Mouse (Mus musculus) liver, embryonic 11.5 days (tissue): ENCODE results near the gene S100a3. TPM values are rescaled to one million over a fixed set of nuclear protein-coding genes. Genes with fewer than 3 reads are reported as not detected.

Experiments used
- ATAC-seq: fragments of 200-750 bp; cut with Nextera tagmentation; replicated peaks from 2 replicates; pipeline ENCODE4 v1.8.0; 2017; ENCODE audit warnings: moderate number of reproducible peaks, mild to moderate bottlenecking, moderate TSS enrichment, moderate library complexity; ENCODE audit not compliant: low FRiP score
- DNase-seq: peaks from one replicate; pipeline ENCODE4 v3.0.0-alpha.2; 2017; ENCODE audit warnings: low spot score
- H3K27ac ChIP-seq: fragments of 300-500 bp; sonication (generic); 2 replicates; pipeline ENCODE4 v1.5.1; 2014; ENCODE audit warnings: mild to moderate bottlenecking, low read depth, low read length, control low read depth
- H3K27me3 ChIP-seq: fragments of 300-500 bp; sonication (generic); replicated peaks from 2 replicates; pipeline ENCODE4 v1.6.1; 2014; ENCODE audit warnings: low read length, mixed read lengths; ENCODE audit not compliant: control insufficient read depth, insufficient read depth
- H3K36me3 ChIP-seq: fragments of 300-500 bp; sonication (generic); 2 replicates; pipeline ENCODE4 v1.6.1; 2014; ENCODE audit warnings: mild to moderate bottlenecking, low read length, moderate library complexity, mixed read lengths; ENCODE audit not compliant: control insufficient read depth, insufficient read depth
- H3K4me1 ChIP-seq: fragments of 300-500 bp; sonication (generic); replicated peaks from 2 replicates; pipeline ENCODE4 v1.6.1; 2014; ENCODE audit warnings: low read length, mixed read lengths; ENCODE audit not compliant: control insufficient read depth, insufficient read depth
- H3K4me2 ChIP-seq: fragments of 300-500 bp; sonication (generic); 2 replicates; pipeline ENCODE4 v1.6.1; 2014; ENCODE audit warnings: mild to moderate bottlenecking, control low read depth, moderate library complexity
- H3K4me3 ChIP-seq: fragments of 300-500 bp; sonication (generic); 2 replicates; pipeline ENCODE4 v1.5.1; 2014; ENCODE audit warnings: low read depth, low read length, control low read depth
- H3K9ac ChIP-seq: fragments of 300-500 bp; sonication (generic); 2 replicates; pipeline ENCODE4 v1.6.1; 2014; ENCODE audit warnings: low read depth, low read length, control low read depth
- H3K9me3 ChIP-seq: fragments of 300-500 bp; sonication (generic); 2 replicates; pipeline ENCODE4 v1.6.1; 2016; ENCODE audit warnings: low read length, inconsistent platforms, mixed read lengths; ENCODE audit not compliant: control insufficient read depth
- WGBS: fragments of 180-500 bp; shearing (Covaris S2); extraction: QIAGEN DNeasy Blood & Tissue Kit; methylation state at CpG from one replicate; pipeline ENCODE4 v1.1.7; 2014; 5-methylcytosine and 5-hydroxymethylcytosine counted together
- polyA plus RNA-seq: library from polyadenylated mRNA; unstranded; fragments of >200 nt; fragmentation: Nextera tagmentation; extraction: Ambion mirVana; gene quantifications from 2 replicates; pipeline ENCODE4 v1.2.1, GENCODE M21; 2014

S100a3 gene
- polyA plus RNA-seq, 1 experiment from 2014 or later = not detected

GRCm38 (mm10) chr3:90549676-90550420 lies 10.5 kb upstream of the S100a3 start:
- Histone ChIP-seq H3K27me3 (no peaks in the 10 kb centered on the region), H3K4me3 (no peak overlapping the region), H3K4me2 (no peak overlapping the region), H3K9me3 (no peaks in the 10 kb centered on the region), H3K4me1 (no peaks in the 10 kb centered on the region), H3K36me3 (no peaks in the 10 kb centered on the region), H3K27ac (no peak overlapping the region), H3K9ac (no peak overlapping the region)
- ATAC-seq (no peak), DNase-seq (no peak)
- 58% methylated on average over 5 of the region's 5 CpGs for WGBS

- 85% methylated on average over 2 of the region's 2 CpGs for WGBS
- no peak for DNase-seq
Measured at GRCm38 (mm10) chr3:90550421-90550790, 10.0 kb upstream of the S100a3 start.

DNA sequence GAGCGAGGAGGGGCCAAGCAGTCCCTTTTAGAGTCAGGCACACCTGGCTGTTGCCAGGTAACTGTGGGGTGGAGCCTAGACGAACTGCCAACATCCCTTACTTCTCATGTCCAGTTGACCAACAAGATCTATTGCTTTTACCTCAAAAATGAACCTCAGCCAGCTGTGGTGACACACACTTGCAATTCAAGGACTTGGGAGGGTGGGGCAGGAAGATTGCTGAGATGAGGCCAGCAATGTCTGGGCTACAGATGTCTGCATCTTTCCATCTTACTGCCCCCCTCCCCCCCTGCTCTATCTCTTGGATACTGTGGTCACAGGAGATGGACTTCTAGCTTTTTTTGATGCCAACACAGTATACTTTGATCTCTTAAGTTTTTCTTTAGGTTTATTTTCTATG lies 8.1 kb upstream of the S100a3 start:
- WGBS = 80% methylated on average over 2 of the region's 2 CpGs
- DNase-seq = no peak

More at GRCm38 (mm10) chr3:90550421-90550790, 10.0 kb upstream of the S100a3 start:
- Histone ChIP-seq H3K4me3 (no peak overlapping the region), H3K9ac (no peak overlapping the region), H3K27me3 (no peaks in the 10 kb centered on the region), H3K9me3 (no peaks in the 10 kb centered on the region), H3K27ac (no peak overlapping the region), H3K4me1 (no peaks in the 10 kb centered on the region), H3K4me2 (no peak overlapping the region), H3K36me3 (no peaks in the 10 kb centered on the region)
- no peak for ATAC-seq

GRCm38 (mm10) chr3:90555954-90556353 lies 4.4 kb upstream of the S100a3 start:
- H3K36me3 ChIP-seq = no peaks in the 10 kb centered on the region
- no peaks in the 10 kb centered on the region for H3K4me1 ChIP-seq
- no peaks in the 10 kb centered on the region for H3K27me3 ChIP-seq
- DNase-seq (no peak), ATAC-seq (no peak)
- H3K4me3 ChIP-seq = no peak overlapping the region
- no peaks in the 10 kb centered on the region for H3K9me3 ChIP-seq
- H3K9ac ChIP-seq = no peak overlapping the region
- H3K4me2 ChIP-seq = no peak overlapping the region
- H3K27ac ChIP-seq = no peak overlapping the region
- 78% methylated on average over 5 of the region's 5 CpGs for WGBS

More for the DNA sequence above, 8.1 kb upstream of the S100a3 start:
- H3K4me3 ChIP-seq = no peak overlapping the region
- H3K9ac ChIP-seq = no peak overlapping the region
- H3K27ac ChIP-seq = no peak overlapping the region
- H3K4me2 ChIP-seq = no peak overlapping the region
- H3K36me3 ChIP-seq = no peaks in the 10 kb centered on the region
- H3K4me1 ChIP-seq = no peaks in the 10 kb centered on the region
- H3K9me3 ChIP-seq = no peaks in the 10 kb centered on the region
- H3K27me3 ChIP-seq = no peaks in the 10 kb centered on the region
- ATAC-seq = no peak

DNA sequence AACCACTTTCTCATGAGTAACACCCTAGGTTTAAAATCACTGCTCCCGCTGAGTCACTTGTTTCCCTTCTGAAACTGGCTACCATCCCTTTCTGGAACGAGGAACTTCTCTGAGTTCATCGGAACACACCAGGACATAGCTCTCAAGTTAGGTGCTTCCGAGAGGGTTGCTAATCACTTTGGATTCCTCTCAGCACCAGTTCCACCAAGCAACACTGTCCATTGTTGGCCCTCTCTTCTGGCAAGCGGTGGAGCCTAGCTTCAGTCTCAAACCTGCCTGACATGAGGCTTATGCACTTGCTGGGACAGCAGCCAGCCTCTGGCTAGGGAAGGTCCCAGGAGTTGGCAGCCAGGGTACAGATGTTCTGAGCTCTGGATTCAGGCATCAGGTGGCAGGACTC lies 14.3 kb downstream of the S100a3 start:
- no peak for ATAC-seq
- Histone ChIP-seq H3K4me3 (no peak overlapping the region), H3K9me3 (no peaks in the 10 kb centered on the region), H3K4me2 (no peak overlapping the region), H3K27ac (no peak overlapping the region), H3K9ac (no peak overlapping the region), H3K27me3 (no peaks in the 10 kb centered on the region), H3K36me3 (no peaks in the 10 kb centered on the region), H3K4me1 (no peaks in the 10 kb centered on the region)
- no peak for DNase-seq
- WGBS = 76% methylated on average over 5 of the region's 5 CpGs

- Histone ChIP-seq H3K27me3 (no peaks in the 10 kb centered on the region), H3K9ac (no peak overlapping the region), H3K9me3 (no peaks in the 10 kb centered on the region), H3K4me1 (no peaks in the 10 kb centered on the region), H3K4me3 (no peak overlapping the region), H3K4me2 (no peak overlapping the region), H3K36me3 (no peaks in the 10 kb centered on the region), H3K27ac (no peak overlapping the region)
- no peak for DNase-seq
- no peak for ATAC-seq
- WGBS = 78% methylated on average over 3 of the region's 3 CpGs
Measured at GRCm38 (mm10) chr3:90575320-90575719, 14.9 kb downstream of the S100a3 start.

- no peaks in the 10 kb centered on the region for H3K36me3 ChIP-seq
- H3K4me1 ChIP-seq = no peaks in the 10 kb centered on the region
- ATAC-seq (no peak), DNase-seq (no peak)
- no peak overlapping the region for H3K4me2 ChIP-seq
- H3K27me3 ChIP-seq = no peaks in the 10 kb centered on the region
- H3K4me3 ChIP-seq = no peak overlapping the region
- no peaks in the 10 kb centered on the region for H3K9me3 ChIP-seq
- H3K27ac ChIP-seq = no peak overlapping the region
- WGBS = 65% methylated on average over 10 of the region's 10 CpGs
- no peak overlapping the region for H3K9ac ChIP-seq
Measured at GRCm38 (mm10) chr3:90576351-90577001, 16.1 kb downstream of the S100a3 start.

DNA sequence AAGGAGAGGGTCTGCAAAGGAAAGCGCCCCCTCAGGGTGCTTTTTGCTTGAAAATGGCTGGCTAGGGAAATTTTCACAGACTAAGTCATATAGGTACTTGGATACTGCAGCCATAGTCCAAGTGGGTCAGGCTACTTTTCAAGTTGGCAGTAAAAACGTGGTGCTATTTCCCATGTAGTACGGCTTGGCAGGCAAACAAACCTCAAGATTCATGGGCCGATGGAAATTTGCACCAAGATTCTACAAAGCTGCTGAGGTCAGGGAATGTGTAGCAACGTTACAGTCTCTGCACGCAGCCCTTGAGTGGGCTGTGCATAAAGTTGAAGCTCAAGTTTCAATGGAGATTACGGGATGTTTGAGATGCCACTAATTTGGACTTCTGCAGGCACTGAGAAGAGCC lies 19.1 kb downstream of the S100a3 start:
- H3K4me1 ChIP-seq = no peaks in the 10 kb centered on the region
- no peak overlapping the region for H3K4me3 ChIP-seq
- H3K9ac ChIP-seq = no peak overlapping the region
- no peaks in the 10 kb centered on the region for H3K9me3 ChIP-seq
- ATAC-seq (no peak), DNase-seq (no peak)
- no peaks in the 10 kb centered on the region for H3K27me3 ChIP-seq
- WGBS = 73% methylated on average over 7 of the region's 7 CpGs
- H3K36me3 ChIP-seq = no peaks in the 10 kb centered on the region
- H3K27ac ChIP-seq = no peak overlapping the region
- H3K4me2 ChIP-seq = no peak overlapping the region

- H3K9me3 ChIP-seq = no peaks in the 10 kb centered on the region
- 90% methylated on average over 5 of the region's 5 CpGs for WGBS
- H3K4me1 ChIP-seq = no peaks in the 10 kb centered on the region
- H3K27ac ChIP-seq = no peak overlapping the region
- H3K36me3 ChIP-seq = no peaks in the 10 kb centered on the region
- no peaks in the 10 kb centered on the region for H3K27me3 ChIP-seq
- DNase-seq (no peak), ATAC-seq (no peak)
- H3K9ac ChIP-seq = no peak overlapping the region
- H3K4me2 ChIP-seq = no peak overlapping the region
- H3K4me3 ChIP-seq = no peak overlapping the region
Measured at GRCm38 (mm10) chr3:90581141-90581540, 20.8 kb downstream of the S100a3 start.
